Mouse (Mus musculus) layer of hippocampus, adult 11-12 months (tissue): ENCODE measurements around the gene Sirt7.

Experiments
- DNase-seq: peaks from one replicate; pipeline ENCODE4 v3.0.0; 2022; ENCODE audit warnings: low spot score

The Sirt7 gene

DNA sequence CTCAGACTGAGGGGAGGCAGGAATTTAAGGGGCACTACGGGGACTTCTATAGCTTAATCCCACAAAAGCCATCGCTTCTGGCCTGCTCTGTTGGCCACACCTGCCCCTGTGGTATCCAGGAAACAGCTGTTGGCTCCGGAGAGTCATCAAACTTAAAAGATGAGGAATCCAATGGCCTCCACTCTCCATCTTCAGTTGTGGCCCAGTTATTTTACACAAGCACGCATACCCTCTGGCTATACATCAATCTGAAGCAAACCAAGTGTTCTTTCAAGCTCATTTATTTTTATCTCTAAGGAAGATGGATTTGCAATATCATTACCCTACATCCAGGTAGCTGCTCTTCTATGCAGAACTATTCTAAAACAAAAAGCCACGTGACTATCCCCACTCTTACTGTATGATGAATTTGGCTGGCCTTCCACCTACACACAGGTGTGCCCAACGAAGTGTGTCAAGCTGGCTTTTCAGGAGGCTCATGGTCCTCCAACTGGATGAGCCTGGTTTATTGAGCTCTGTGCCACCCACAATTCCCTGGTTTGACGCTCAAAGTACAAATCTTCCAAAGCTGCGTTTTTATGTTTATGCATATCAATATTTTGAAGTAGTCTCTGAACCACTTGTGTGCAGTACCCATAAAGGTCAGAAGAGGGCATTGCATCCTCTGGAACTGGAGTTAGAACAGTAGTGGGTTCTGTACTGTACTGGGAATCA, 42.6 kb downstream of the Sirt7 start:
- DNase-seq = no peak

DNA sequence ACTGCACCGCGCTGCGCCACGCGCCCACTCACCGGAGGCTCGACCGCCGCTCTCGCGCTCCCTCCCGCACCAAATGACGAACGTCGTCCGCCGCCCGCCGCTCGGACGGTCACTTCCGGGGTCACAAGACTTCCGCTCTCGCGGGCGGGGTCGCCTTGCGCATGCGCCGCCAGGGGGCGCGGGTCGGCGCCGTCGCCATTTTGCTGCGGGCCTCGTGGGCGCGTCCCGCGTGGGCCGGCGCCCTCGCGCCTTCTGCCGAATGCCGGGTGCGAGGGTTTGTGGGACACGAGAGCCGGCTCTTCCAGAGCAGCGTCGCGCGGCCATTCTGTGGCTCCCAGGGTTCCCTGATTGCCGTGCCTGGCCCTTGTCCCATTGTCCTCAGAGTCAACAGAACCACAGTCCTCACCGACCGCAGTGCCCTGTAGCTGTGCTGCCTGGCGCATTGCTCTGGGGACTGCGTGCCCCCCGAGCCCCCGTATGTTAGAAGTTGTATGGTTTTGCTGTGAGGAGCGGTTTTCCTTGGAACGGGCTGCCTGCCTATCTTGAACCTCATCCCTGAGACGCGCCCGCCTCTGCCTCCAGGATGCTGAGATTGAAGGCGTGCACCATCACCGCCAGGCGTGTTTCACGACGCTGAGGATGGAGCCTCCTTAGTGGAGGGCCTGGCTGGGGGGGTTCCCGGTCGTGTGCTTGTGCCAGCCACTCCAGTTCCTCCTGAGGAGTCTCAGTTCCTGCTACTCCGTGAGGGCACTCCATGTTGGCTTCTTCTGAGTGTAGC, 43.4 kb downstream of the Sirt7 start, which contains the start of gene Arhgdia:
TSS of gene Arhgdia (minus strand) at position 135 of the 778 bp plus-strand sequence.
- DNase-seq = peak; percentile 92

DNA sequence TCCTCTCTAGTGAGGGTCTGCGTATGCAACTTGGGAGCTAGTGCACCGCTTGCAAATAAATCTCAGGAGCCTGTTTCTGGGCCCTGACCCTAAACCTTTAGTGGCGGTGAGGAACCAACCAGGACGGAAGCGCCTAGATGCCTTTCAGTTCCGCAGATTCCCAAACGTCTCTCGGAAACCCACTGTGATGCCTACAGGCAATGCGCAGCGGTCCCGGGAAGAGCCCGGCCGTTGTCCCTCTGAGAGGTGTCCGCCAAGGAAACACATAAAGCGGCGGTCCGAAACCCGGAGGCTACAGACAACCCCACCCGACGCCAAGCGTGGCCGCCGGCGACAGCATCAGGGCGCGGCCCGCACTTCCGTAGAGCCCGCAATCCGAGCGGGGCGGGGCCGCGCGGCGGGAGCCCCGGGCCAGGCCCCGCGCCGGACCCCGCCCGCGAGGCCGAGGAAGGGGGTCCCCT, 44.1 kb downstream of the Sirt7 start:
- DNase-seq = no peak

DNA sequence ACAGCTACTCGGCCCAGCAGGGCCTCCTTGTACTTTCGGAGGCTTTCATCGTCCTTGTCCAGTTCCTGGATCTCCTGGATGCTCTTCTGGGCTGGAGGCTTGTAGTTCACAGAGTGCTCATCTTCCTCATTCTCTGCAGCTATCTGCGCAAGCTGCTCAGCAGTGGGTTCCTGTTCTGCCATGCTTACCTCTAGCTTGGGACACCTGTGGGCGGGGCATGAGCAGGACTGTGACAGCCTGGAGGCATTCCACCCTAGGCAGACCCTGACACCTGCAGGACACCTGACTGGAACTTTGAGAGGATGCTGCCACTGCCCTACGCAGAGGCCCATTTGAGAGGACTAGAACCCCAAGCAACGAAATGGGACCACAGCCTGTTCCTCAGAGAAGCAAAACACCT, 44.9 kb downstream of the Sirt7 start:
- no peak for DNase-seq

DNA sequence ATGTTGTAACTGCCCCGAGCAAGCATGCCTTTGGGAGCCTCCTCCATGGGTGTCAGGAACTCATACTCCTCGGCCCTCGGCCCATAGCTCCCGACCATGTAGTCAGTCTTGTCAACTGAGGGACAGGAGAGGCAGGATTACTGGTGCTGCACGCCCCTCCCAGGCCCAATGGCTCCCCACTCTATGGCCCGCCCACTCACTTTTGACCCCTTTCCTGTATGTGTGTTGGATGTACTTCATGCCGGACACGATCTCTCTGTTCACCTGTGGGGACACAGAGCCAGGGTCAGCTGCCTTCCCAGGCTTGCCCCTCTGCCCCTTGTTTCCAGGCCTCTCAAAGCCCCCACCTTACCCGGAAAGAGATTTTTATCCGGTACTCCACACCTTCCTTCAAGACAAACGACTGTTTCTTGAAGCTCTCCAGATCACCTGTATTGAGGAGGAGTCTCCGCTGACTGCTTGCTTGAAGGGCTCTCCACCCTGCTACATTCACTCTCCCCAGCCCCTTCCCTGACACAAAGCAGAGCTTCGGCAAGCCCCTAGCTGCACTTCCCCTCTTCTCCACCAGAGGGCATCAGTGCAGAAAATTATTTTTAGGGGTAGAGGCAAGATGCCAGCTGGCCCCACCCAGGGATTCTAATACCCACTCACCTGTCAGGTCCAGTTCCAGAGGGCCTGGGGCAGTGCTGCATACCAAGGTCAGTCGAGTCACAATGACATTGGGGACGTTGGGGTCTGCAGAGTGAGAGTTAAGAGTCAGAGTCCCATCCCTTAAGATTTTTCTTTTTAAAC, 45.5 kb downstream of the Sirt7 start:
- peak; percentile 76 for DNase-seq

DNA sequence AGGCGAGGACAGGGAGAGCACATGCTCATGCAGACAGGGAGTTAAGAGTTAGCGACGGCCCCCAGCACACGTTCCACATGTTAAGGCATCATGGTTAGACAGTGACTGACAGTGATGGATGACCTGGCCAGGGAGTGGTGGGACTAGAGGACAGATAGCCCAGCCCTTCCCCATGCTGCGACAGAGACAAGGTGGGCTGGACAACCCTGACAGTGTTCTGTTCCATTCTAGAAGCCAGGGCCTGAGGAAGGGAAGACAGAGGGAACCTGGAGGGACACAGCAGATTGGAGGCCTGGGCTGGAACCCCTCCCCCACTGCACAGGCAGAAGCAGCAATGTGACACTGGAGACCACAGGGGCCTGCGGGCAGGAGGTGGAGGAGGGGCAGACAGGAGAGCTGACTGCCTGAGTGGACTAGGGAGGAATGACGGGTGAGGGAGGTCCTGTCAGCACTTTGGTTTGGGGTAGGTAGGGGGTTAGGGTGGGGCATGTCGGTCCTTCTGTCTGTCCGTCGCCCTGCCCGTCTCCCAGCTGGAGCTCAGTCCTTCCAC, 46.3 kb downstream of the Sirt7 start:
- peak; percentile 20 for DNase-seq

DNA sequence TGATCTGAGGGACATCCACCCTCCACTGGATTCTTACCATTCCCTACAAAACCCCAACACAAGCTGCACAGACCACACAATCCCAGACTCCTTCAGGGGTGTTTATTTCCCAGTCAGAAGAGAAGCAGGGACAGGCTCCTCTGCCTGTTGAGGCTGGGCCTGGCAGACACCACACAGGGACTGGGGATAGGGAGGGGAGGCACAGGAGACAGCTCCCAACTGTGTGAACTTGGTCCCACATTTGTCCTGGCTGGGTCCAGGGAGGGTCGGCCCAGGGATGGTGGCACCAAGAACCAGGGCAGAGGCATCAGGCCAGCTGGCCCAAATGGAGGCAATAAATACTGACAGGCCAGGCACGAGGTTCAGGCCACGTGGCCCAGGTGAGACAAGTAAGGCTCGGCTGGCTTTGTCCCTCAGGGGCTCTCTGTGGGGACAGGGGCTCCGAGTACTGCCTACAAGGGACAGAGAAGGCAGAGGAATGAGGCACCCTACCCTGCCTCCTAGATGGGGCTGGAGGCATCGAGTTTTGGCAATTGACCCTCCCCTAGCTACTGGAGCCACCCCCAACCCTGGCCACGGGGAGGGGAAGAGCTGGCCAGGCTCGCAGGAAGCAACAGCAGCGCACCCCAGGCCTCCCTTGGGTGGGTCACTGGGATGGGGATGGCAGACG, 46.9 kb downstream of the Sirt7 start:
- DNase-seq = no peak

DNA sequence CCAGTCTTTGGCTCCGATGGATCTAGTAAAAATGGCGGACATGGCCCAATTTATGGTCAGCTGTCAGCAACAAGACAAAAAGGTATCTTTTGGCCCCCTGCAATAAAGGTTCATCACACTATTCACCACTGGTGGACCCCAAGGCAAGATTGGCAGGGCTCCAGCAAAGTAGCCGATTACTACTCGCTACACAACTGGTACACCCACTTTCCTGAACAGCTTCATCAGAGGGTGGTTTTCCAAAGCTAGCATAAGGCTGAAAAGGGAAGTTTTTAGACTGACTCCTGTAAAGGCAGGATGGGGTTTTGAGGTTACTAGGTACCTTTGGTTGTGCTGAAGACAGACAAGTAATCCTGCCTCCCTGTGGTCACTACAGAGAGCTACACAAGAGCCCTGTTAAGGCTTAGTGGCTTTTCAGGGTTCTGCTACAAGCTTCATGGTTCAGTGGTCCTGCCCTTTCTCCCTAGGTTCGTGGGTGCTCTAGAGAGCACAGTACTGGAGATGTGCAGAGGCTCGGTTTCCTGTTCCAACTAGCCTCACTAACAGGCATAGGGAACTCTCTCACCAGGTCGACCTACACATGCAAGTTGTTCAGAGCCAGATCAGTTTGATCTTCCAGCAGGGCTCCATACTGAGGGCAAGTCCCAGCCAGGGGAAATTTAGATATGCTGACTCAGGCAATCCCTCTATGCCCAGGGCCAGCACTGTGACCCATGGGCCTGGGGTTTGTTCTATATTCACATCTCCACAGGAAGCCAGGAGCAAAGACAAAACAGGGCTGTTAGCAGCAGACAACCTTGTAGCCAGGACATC, 47.6 kb downstream of the Sirt7 start:
- DNase-seq = no peak

DNA sequence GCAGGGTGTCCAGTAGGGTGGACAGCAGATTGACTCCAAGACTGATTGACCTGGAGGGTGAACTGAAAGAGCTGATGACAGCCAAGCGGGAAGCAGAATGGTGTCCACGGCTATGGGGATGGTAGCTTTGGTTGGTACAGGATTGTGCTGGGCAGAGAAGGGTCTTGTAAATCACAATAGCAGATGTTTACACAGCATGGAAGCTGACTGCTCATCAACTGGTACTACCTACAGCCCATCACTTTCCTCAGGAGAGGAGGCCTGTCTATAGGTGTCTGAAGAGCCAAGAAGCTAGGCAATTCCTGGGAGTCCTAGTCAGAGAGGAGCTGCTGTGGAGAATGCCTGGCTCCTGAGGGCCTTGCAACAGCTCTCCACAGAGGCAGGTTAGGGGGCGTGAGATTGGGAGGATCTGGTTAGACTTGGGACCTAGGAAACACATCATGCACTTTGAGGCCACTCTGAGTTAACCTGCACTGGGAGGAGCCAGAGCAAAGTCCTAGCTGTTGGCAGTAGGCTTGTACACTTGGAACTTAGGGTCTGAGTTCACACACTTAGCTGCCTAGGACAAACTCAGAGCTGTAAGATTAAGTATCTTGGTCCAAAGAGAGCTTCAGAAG, 48.6 kb downstream of the Sirt7 start:
- no peak for DNase-seq

DNA sequence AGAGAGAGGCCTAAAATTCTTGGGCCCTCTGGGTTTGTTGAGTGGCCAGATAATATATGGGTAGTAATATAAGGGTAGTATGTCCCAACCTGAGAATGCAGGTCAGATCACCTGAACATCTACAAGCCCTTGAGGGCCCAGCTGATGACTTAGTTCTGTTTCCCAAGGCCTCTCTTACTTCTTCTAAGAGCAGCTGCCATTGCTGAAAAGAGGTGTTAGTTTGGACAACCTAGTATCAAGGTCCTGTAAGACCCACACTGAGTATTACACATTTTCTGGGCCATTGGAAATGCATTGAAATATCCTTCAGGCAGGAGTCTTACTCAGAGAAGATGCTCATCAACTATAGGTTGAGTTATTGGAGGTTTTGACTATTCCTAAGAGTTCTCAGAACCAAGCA, 49.1 kb downstream of the Sirt7 start:
- DNase-seq = no peak

DNA sequence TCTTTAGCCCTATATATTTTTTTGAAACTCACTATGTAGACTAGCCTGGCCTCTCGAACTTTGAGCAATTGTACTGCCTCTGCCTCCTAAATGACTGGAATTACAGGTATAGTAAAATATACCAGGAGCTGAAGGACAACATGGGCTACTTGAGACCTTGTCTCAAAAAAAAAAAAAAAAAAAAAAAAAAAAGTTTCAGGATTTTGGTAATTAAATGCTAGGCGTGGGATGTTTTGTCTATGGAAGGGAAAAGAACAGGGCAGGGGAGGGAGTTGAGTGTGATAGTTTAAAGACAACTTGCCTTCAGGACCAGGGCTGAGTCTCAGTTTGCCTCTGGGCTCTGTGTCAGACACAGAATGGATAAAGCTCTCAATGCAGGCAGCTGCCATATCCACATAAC, 50.0 kb downstream of the Sirt7 start:
- DNase-seq = no peak

DNA sequence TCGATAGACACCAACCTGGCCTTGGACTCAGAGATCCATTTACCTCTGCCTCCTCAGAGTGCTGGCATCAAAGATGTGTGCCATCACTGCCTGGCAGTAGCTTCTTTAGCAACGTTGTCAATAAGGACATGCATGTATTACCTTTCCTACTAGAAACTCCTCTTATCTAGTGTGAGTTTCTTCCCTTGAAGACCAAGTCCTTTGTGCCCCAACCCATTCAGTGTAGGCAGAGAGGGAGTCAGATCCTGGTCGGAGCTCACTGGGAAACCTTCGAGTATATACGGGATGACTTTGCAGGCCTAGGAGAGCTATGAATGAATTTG, 50.8 kb downstream of the Sirt7 start:
- no peak for DNase-seq

DNA sequence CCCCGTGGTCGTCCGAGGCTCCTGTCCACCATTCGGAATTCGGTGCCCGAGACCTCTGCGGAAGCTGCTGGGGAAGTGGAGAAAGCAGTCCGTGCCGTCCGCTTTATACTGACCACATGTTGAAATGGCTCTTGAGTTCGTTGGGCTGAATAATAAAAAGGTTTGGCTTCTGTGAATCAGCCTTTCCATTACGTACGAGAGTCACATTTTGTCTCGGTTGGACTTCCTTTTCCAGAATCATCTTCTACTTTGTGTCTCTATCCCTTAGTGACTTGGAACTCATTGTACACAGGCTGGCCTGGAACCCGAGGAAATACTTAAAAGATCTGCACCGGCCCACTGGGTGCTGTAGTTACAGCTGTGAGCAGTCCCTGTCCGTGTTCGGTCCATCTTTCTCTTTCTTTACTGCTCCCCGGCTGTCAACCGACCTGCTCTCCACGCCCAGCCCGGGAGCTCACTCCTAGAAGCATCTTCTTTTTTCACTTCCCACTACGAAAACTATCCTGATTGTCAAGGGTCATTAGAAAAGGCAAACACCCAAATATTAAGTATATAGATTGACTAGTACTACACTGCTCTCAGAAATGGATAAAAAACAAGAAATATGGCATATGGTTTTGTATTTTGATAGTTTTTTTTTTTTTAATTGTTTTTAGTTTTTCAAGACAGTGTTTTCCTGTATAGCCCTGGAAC, 51.3 kb downstream of the Sirt7 start:
- no peak for DNase-seq

DNA sequence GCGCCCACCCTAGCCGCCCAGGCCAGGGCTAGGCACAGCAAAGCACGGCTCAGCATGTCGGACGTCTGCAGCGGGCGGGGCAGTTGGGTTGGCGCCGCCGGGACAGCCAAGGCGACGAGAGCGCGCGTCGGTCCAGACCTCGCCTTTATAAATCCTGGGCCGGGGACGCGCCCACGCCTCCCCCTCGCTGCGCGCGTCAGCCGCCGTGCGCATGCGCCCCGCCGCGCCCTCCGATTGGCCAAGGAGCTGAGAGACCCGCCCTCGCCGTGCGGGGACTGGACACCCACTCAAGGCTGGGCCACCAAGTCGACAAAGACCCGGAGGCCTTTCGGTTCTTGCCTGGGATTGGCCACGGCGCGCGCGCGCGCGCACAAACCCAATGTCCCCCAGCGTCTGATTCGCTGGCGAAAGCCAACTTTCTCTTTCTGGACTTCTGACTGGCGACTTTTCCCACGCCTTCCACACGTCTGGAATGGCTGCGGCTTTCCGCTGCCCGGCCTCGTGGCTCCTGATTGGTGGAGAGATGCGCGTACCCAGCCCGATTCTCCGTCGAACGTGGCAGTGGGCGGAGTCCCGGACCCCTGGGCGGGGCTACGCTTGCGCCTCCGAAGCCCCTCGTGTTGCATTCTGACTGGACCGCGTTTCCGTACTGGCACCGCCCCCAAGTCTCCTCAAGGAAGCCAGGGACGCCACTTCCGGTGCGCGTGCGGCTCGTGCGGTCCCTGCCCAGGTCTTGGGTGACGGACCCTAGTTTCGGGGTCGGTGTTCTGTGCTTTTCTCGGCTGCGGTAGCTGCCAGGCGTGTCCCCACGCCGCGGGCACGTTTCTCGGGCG, 52.1 kb downstream of the Sirt7 start, which contains the start of gene P4hb:
TSS of gene P4hb (minus strand) at position 502 of the 833 bp plus-strand sequence.
- DNase-seq = peak; percentile 100

DNA sequence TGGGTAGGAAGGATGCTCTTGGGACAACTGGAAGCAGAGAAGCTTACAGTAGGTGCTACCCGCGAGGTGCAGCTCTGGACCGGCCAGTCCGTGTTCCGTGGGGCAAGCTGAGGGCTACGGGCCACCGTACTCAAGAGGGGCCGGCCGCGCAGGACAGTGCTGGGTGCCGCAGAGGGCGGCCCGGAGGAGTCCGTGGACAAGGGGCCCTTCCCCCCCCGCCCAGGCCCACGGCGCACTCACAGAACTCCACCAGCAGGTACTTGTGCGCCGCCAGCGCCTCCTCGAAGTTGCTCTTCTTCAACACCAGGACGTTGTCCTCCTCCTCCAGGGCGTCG, 52.7 kb downstream of the Sirt7 start:
- DNase-seq = no peak

DNA sequence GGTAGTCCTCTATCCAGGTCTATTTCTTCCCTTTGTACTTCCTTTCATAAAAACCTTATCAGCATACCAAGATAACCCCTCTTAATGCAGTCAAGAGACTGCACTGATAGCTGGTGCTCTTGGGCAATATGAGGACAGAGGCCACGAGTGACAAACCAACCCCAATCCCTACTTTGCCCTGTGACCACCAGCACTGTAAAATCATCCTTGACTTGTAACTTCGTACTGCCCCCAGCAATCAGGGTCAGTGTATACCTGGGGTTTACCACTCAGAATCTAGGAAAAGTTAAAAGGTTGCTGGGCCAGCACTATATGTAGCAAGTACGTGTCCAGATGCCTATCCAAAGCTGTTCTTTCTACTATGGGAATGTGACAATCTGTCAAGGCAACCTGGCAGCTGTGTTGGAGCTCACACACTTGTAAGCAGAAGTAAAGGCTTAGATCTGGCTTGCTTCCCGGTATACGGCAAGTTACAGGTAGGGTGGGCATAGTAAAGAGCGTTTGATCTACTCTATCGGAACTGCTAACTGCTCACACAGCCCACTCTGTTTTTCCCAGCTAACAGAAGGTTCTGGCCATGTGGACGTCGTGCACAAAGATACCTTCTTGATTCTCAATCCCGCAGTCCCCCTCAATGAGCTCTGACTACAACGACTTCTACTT, 53.2 kb downstream of the Sirt7 start:
- no peak for DNase-seq

DNA sequence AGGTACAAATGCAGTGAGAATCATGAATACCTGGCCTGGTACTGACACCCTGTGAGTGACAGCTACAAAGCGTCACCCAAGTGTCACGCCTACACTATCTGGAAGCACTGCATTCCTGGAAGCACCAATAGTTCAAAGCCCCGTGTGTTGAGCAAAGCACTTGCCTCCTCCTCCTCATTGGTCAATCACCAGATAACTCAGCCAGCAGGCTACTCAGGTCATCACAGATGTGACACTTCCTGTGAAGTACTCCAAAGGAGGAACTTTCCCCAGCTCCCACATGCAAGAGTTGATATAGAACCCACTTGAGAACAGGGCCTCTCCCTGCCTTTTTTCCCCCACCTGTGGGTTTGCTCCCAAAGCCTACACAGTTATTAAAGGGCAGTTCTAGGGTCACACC, 53.9 kb downstream of the Sirt7 start:
- DNase-seq = no peak
